Mouse (Mus musculus) lung, postnatal 4 days (tissue): ENCODE measurements at regions not wholly inside any gene's neighbourhood (a gene's known extent, or its start where the extent isn't known, plus 50 kb on each side); places are given as distances from the start of the nearest gene placed in this dataset.

Experiments
- DNase-seq, 2 experiments: peaks; one replicate each; pipeline ENCODE4 v3.0.0; 2021

DNA sequence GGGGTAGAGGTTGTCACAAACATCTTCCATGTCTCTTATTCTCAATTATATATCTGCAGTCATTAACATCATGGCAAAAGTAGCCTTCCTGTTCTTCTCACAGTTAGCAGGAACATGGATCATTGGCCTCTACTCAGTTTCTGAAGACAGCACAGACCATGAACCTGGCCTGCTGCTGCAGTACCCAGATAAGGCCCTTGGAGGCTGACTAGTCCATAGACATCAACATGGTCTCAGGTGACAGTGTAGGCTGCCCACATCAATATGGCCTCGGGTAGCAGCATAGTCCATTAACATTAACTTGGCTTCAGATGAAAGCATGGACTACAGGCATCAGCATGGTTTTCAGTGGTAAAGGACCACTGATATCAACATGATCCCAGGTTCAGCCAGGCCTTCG lies 95.9 kb upstream of the Tmtc4 start:
- DNase-seq = no peak

DNA sequence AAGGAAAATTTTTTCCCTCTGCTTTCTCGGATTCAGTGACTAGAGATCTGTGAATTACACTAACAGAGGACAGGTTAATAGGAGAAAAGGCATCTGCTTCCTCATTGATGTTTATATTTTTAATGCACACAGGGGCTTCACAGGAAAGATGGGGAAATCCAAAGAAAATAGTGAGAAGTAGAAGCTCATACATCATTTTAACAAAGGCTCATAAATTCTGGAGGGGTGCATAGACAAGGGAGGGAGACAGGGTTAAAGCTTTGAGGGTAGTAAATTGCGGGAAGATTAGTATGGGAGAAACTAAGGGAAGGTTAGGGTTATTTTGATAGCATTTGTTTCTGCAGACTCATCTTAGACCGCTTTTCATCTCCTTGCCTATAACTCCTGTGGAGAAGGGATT lies 95.0 kb upstream of the Tmtc4 start:
- DNase-seq = no peak

DNA sequence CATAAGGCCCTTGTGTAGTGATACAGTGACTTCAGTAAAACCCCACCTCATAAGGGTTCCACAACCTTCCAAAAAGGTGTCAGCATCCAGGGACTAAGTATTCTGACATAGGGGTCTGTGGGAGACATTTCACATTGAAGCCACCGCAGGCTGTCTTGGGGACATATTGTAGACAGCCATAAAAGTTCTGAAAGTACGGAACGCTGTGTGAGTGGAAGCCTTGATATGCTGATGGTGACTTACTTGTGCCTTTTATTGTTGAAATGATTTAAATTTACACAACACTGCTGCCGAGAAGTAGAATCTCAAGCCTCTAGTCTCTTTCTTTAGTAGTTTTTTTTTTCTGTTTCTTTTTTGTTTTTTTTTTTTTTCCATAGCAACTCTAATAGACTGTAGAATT lies 82.5 kb upstream of the Tmtc4 start:
- DNase-seq = no peak

DNA sequence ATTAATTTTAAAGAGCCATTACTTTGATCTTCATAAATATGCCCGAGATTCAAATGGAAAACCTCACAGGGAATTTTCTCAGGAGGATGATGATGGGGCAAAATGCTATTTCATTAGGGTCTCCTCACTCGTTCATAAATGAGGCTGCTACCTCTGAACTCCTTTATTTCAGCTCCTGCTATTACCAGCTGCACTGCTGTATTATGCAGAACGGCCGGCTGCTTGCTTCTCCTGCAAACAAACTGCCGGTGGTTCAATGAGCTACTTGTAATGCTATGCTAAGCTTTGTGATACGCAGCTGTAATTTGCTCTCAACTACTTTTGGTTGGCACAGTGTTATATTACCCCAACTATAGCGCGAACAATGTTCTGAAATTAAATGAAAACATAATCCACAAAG lies 81.7 kb upstream of the Tmtc4 start:
- no peak for DNase-seq

DNA sequence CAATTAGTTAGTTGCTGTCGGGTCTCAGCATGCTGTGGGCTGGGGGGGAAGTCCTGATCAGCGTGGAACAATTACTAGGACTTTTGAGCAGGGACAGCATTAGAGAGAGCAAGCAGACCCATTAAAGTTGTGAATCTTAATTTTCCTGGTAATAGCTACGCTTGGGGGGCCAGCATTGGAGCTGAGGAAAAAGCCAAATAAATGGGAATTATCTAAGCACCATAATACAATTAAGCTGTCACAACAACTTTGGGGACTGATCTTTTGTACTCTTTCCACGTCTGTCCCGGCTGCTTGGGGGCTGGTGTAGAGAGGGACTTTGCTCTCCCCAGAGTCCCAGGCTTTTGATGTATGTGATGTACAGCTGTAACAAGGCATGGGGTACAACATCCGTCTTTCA lies 81.3 kb upstream of the Tmtc4 start:
- DNase-seq = no peak

DNA sequence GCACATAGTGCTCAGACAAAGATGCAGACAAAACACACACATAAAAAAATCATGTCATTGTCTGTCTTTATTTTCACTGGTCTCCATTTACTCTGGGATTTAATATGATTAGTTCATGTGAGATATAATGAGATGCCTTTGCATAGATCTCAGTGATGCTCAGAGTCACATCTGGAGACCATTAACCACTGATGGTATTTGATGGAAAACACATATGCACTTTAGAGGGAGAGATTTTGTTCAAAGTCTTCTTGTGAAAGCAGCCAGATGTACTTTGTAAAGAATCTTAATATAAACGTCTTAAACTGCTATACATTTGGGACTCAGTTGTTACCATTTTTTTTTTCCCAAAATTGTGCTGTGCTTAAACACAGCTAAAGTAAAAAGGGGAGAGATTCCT lies 79.1 kb upstream of the Tmtc4 start:
- no peak for DNase-seq

DNA sequence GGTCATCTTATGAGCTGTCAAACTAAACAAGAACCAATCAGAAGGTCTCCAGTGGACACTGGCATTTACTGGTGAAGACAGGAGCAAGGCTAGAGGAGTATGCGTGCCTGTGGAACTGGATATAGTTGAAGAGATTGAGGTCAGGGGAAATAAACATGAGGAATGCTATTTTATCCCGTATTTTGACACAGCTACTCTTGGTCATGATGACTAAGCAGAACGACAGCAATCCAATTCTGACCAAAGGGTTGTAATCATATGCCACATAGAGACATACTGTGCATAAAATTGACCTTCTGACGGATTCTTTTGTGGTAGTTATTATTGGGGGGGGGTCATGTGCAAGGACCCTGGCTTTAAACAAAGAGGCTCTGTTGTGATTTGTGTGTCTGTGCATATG lies 73.1 kb upstream of the Tmtc4 start:
- no peak for DNase-seq

DNA sequence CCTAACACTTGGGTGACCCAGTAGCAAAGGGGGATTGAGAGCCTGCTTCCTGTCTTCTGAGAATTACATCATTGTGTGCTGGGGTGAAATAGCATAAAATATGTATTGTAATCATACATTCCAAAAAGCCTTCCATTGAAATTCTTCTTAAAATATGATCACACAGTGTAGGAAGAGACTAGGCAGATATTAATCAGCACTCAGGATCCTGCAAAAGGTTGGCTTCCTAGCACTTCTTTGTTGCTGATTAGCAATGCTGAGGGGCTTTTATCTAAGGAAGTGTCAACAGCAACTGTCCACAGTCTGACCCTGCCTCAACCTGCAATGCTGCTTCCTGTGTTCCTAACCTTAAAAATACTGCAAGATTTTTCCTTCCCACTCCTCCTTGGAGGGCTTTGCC lies 64.6 kb upstream of the Tmtc4 start:
- DNase-seq = no peak

DNA sequence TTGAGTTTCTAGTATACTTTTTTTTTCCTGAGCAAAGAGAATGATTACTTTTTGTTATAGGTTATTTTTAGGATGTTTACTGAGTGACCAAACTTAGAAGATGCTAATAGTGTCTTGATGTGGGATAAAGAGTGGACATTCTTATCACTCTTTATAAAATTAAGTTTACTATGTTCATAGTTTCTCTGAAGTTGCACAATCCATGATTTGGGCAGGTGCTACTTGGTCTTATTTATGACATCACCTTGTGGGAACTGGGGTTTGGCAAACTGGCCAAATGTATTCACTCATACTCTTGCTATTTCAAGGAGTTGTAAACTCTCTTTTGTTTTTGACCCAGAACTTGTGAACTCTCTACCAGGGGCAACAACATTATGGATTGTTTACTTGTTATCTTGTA lies 56.2 kb upstream of the Tmtc4 start:
- DNase-seq = no peak

DNA sequence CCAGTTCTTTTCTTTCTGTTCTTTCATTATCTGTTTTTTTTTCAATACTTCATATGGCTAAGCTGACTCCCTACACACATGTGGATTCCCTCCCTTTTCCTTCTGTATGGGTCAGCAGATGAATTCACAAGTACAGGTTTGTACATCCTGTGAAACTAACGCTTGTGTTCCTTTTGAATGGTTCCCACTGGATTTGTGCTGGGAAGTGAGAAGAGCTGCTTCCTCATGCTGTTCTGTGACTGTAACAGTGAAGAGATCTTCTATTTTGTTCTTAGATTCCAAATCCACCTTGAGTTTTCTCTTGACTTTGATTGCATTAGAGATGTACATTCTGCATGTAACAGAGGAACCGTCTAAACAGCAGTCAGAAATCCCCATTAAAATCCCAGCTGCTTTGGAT lies 53.6 kb upstream of the Tmtc4 start:
- no peak for DNase-seq
